Mouse (Mus musculus): Measurements from ENCODE around the gene Fhit.

Gene Fhit

GRCm38 (mm10) chr14:10710796-10711311 lies 451.0 kb downstream of the Fhit start:
- no peak for DNase-seq (ENCODE audit: low read depth, low spot score)

- no peak for DNase-seq (ENCODE audit: low read depth, low spot score)
These were observed 460.1 kb downstream of the Fhit start for GRCm38 (mm10) chr14:10701707-10702106.

GRCm38 (mm10) chr14:10680041-10680440 lies 481.8 kb downstream of the Fhit start:
- DNase-seq (ENCODE audit: low read depth, low spot score): no peak

GRCm38 (mm10) chr14:10679638-10680037 lies 482.2 kb downstream of the Fhit start:
- DNase-seq (ENCODE audit: low read depth, low spot score): no peak

- no peak for DNase-seq (ENCODE audit: low read depth, low spot score)
These were observed 484.2 kb downstream of the Fhit start for GRCm38 (mm10) chr14:10677627-10678026.

GRCm38 (mm10) chr14:10660247-10660646 lies 501.6 kb downstream of the Fhit start:
- no peak for DNase-seq (ENCODE audit: low read depth, low spot score)

GRCm38 (mm10) chr14:10659326-10659725 lies 502.5 kb downstream of the Fhit start:
- no peak for DNase-seq (ENCODE audit: low read depth, low spot score)

GRCm38 (mm10) chr14:10658219-10658618 lies 503.6 kb downstream of the Fhit start:
- no peak for DNase-seq (ENCODE audit: low read depth, low spot score)

- DNase-seq (ENCODE audit: low read depth, low spot score): no peak
These were observed 504.5 kb downstream of the Fhit start for GRCm38 (mm10) chr14:10657364-10657763.

- no peak for DNase-seq (ENCODE audit: low read depth, low spot score)
These were observed 506.0 kb downstream of the Fhit start for GRCm38 (mm10) chr14:10655842-10656241.

GRCm38 (mm10) chr14:10647832-10648231 lies 514.0 kb downstream of the Fhit start:
- DNase-seq (ENCODE audit: low read depth, low spot score): no peak

GRCm38 (mm10) chr14:10631783-10632182 lies 530.1 kb downstream of the Fhit start:
- DNase-seq (ENCODE audit: low read depth, low spot score): no peak

- no peak for DNase-seq (ENCODE audit: low read depth, low spot score)
These were observed 530.9 kb downstream of the Fhit start for GRCm38 (mm10) chr14:10630831-10631360.

- DNase-seq (ENCODE audit: low read depth, low spot score): no peak
These were observed 568.4 kb downstream of the Fhit start for GRCm38 (mm10) chr14:10593467-10593866.

- no peak for DNase-seq (ENCODE audit: low read depth, low spot score)
These were observed 592.8 kb downstream of the Fhit start for GRCm38 (mm10) chr14:10568937-10569552.

- no peak for DNase-seq (ENCODE audit: low read depth, low spot score)
These were observed 594.1 kb downstream of the Fhit start for GRCm38 (mm10) chr14:10567771-10568170.

GRCm38 (mm10) chr14:10554755-10555154 lies 607.1 kb downstream of the Fhit start:
- no peak for DNase-seq (ENCODE audit: low read depth, low spot score)

- DNase-seq (ENCODE audit: low read depth, low spot score): no peak
These were observed 613.2 kb downstream of the Fhit start for GRCm38 (mm10) chr14:10548632-10549031.

GRCm38 (mm10) chr14:10545916-10546315 lies 615.9 kb downstream of the Fhit start:
- no peak for DNase-seq (ENCODE audit: low read depth, low spot score)

GRCm38 (mm10) chr14:10534862-10535261 lies 627.0 kb downstream of the Fhit start:
- no peak for DNase-seq (ENCODE audit: low read depth, low spot score)

- DNase-seq (ENCODE audit: low read depth, low spot score): no peak
These were observed 629.9 kb downstream of the Fhit start for GRCm38 (mm10) chr14:10531748-10532500.

GRCm38 (mm10) chr14:10526800-10527199 lies 635.0 kb downstream of the Fhit start:
- DNase-seq (ENCODE audit: low read depth, low spot score): no peak

- no peak for DNase-seq (ENCODE audit: low read depth, low spot score)
These were observed 636.0 kb downstream of the Fhit start for GRCm38 (mm10) chr14:10525786-10526185.
